Mouse (Mus musculus) heart, postnatal 4 days (tissue): ENCODE data around the gene 2900011O08Rik. TPM values are rescaled to one million over a fixed set of nuclear protein-coding genes. Genes with fewer than 3 reads are reported as not detected.

ENCODE experiments used
- DNase-seq: peaks from one replicate; pipeline ENCODE4 v3.0.0; 2021
- microRNA-seq, 2 experiments: library from miRNA; unstranded; fragments of <30 nt; microRNA quantifications; one replicate each; pipeline ENCODE4 v1.2.0; 2021 to 2022
- total RNA-seq, 2 experiments: library from RNA; stranded (reverse); gene quantifications; 2 replicates each; pipeline ENCODE4 v1.2.3; 2021

The 2900011O08Rik gene
- total RNA-seq, 2 experiments from 2014 or later, result 0.18 TPM; not detected in 1

DNA sequence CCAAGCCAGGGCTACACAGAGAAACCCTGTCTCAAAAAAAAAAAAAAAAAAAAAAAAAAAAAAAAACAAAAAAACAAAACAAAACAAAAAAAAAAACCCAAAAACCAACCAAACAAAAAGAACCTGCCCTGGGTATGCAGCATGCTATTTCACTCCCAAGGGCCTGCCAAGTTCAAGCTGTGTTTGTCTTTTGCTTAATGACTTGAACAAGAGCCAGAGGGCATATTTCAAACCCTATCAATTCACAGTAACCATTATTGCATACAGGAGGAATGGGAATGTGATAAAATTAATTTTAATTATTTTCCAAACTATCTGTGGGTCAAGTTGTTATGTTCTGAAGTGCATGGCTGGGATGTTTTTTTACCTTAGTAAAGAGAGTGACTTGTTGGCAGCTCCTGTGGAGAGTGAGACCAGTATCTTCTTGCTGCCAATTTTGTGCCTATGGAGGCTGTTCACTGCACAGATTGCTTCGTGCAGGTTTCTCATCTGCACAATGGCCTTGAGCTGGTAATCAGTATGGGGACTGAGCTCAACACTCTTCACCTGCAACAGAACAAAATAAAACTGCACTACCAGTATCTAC lies 151.7 kb downstream of the 2900011O08Rik start:
- no peak for DNase-seq

DNA sequence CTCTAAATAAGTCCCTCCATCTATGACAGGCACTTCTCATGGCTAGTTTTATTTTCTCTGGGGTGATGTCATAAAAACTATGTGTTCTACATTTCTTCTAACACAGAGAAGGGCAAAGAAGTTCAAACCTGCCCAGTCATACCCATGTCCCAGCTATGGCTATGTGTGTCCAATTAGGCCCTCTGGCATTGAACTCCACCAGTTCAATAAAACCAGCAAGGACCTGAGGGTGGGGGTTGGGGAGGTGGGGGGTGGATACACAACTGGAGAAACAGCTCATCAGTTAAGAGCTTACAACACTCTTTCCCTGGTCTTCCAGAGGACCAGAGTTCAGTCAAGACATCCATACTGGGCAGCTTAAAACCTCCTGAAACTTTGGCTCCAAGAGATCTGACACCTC lies 152.7 kb downstream of the 2900011O08Rik start:
- no peak for DNase-seq

DNA sequence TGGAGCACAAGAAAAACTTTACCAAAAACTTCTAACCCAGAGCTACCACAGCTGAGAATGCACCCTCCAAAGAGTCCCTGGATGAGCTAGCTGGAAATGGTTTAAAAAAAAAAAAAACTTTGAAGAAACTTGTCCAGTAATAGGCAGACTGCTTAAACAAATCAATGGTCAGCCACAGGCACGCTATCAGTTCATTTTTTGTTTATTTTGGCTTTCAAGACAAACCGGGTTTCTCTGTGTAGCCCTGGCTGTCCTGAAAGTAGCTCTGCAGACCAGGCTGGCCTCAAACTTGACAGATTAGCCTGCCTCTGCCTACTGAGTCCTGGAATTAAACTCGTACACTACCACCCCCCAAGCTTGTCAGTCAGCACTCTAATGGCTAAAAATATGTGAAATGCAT lies 156.9 kb downstream of the 2900011O08Rik start:
- DNase-seq, result no peak

DNA sequence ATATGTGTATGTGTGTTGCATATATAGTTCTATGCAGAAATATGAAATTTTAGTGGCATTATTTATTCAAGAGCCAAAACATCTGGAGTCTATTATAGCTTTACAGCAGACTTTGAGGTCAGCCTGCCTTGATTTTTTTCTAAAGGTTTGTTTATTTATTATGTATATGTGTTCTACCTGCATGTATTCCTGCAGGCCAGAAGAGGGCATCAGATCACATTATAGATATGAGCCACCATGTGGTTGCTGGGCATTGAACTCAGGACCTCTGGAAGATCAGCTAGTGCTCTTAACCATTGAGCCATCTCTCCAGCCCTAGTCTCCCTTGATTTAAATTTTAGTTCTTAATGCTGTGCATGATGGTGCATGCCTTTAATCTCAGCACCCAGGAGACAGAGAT lies 161.3 kb downstream of the 2900011O08Rik start:
- no peak for DNase-seq

Small RNA genes within 50 kb of the gene (microRNA-seq; reads per million reads assigned to microRNA genes)
- 0 reads per million in 2 experiments for gene Gm27671

Other genes starting within 250 kb of the 2900011O08Rik start
- 10 to 100 TPM; 46.7 to 49.4 TPM for gene Rrn3, start 205.9 kb upstream of the 2900011O08Rik start, total RNA-seq
- gene Ntan1, start 167.8 kb upstream of the 2900011O08Rik start, total RNA-seq, result 10 to 100 TPM; 74.8 to 76.1 TPM
- gene Pdxdc1, start 83.5 kb upstream of the 2900011O08Rik start, total RNA-seq, result 10 to 100 TPM; 87.8 to 88.9 TPM
- gene Mpv17l, start 83.4 kb upstream of the 2900011O08Rik start, total RNA-seq, result 1 to 10 TPM; 1.3 to 2.1 TPM
- not detected for gene Ifitm7, start 284 bp downstream of the 2900011O08Rik start, total RNA-seq
- gene Nde1, start 176.7 kb downstream of the 2900011O08Rik start, total RNA-seq, result 10 to 100 TPM; 48.7 to 52.7 TPM
- 10 to 100 TPM; 24.7 to 24.8 TPM for gene Marf1, start 176.7 kb downstream of the 2900011O08Rik start, total RNA-seq